Mouse (Mus musculus) midbrain, embryonic 16.5 days (tissue): ENCODE results near the gene Tigar. TPM values are rescaled to one million over a fixed set of nuclear protein-coding genes. Genes with fewer than 3 reads are reported as not detected.

Experiments
- ATAC-seq: fragments of 200-750 bp; cut with Nextera tagmentation; 2 replicates; pipeline ENCODE4 v1.8.0; 2017; ENCODE audit warnings: moderate TSS enrichment
- H3K27ac ChIP-seq: fragments of 300-500 bp; sonication (generic); 2 replicates; pipeline ENCODE4 v1.5.1; 2014; ENCODE audit warnings: mild to moderate bottlenecking, low read length, mixed read lengths
- H3K27me3 ChIP-seq: fragments of 300-500 bp; sonication (generic); 2 replicates; pipeline ENCODE4 v1.6.1; 2014; ENCODE audit warnings: low read depth, low read length, mixed read lengths; ENCODE audit not compliant: control insufficient read depth, insufficient read depth
- H3K36me3 ChIP-seq: fragments of 300-500 bp; sonication (generic); 2 replicates; pipeline ENCODE4 v1.6.1; 2014; ENCODE audit warnings: mild to moderate bottlenecking, low read length, moderate library complexity, mixed read lengths; ENCODE audit not compliant: control insufficient read depth, insufficient read depth
- H3K4me1 ChIP-seq: fragments of 300-500 bp; sonication (generic); 2 replicates; pipeline ENCODE4 v1.6.1; 2014; ENCODE audit warnings: mild to moderate bottlenecking, low read length, mixed read lengths; ENCODE audit not compliant: control insufficient read depth, insufficient read depth
- H3K4me2 ChIP-seq: fragments of 300-500 bp; sonication (generic); 2 replicates; pipeline ENCODE4 v1.6.1; 2014; ENCODE audit warnings: mild to moderate bottlenecking, low read length, mixed read lengths
- H3K4me3 ChIP-seq: fragments of 300-500 bp; sonication (generic); 2 replicates; pipeline ENCODE4 v1.5.1; 2014; ENCODE audit warnings: low read depth, mild to moderate bottlenecking, low read length, moderate library complexity, mixed read lengths
- H3K9ac ChIP-seq: fragments of 300-500 bp; sonication (generic); 2 replicates; pipeline ENCODE4 v1.6.1; 2014; ENCODE audit warnings: low read depth, low read length, mixed read lengths
- H3K9me3 ChIP-seq: fragments of 300-500 bp; sonication (generic); replicated peaks from 2 replicates; pipeline ENCODE4 v1.6.1; 2014; ENCODE audit warnings: mild to moderate bottlenecking, low read length, mixed read lengths; ENCODE audit not compliant: control insufficient read depth, poor library complexity, severe bottlenecking
- WGBS: fragments of 180-500 bp; shearing (Covaris S2); extraction: QIAGEN DNeasy Blood & Tissue Kit; methylation state at CpG from one replicate; pipeline ENCODE4 v1.1.7; 2014; 5-methylcytosine and 5-hydroxymethylcytosine counted together
- polyA plus RNA-seq: library from polyadenylated mRNA; unstranded; fragments of >200 nt; fragmentation: Nextera tagmentation; extraction: Ambion mirVana; gene quantifications from 2 replicates; pipeline ENCODE4 v1.2.1, GENCODE M21; 2015

Tigar gene
- polyA plus RNA-seq, 1 experiment from 2014 or later: 5.9 TPM

GRCm38 (mm10) chr6:127150663-127151564, 41.6 kb upstream of the Tigar start:
- Histone ChIP-seq H3K9ac (peak overlapping the region; percentile 59), H3K4me1 (peaks cover 62% of the 10 kb centered on the region), H3K27me3 (peaks cover 23% of the 10 kb centered on the region), H3K27ac (peak overlapping the region; percentile 44), H3K4me2 (peak overlapping the region; percentile 72), H3K36me3 (no peaks in the 10 kb centered on the region), H3K9me3 (no peaks in the 10 kb centered on the region), H3K4me3 (peak overlapping the region; percentile 46)
- 1% methylated on average over 29 of the region's 34 CpGs for whole genome bisulfite sequencing
- ATAC-seq: peak; percentile 2; the same call in 1 of the 2 replicates

- Histone ChIP-seq H3K27ac (peak overlapping the region; percentile 37; the same call in 1 of the 2 replicates), H3K4me1 (peaks cover 60% of the 10 kb centered on the region), H3K4me2 (peak overlapping the region; percentile 72), H3K9me3 (no peaks in the 10 kb centered on the region), H3K36me3 (no peaks in the 10 kb centered on the region), H3K27me3 (peaks cover 21% of the 10 kb centered on the region), H3K9ac (peak overlapping the region; percentile 59), H3K4me3 (peak overlapping the region; percentile 46)
- 0% methylated on average over 38 of the region's 38 CpGs for WGBS
- ATAC-seq: 0 out of 2 replicates have a peak, but pooled peaks have one; percentile 1
Measured at GRCm38 (mm10) chr6:127149944-127150662, 40.7 kb upstream of the Tigar start.

GRCm38 (mm10) chr6:127149303-127149943, 40.1 kb upstream of the Tigar start:
- no peaks in the 10 kb centered on the region for H3K9me3 ChIP-seq
- H3K27ac ChIP-seq: peak overlapping the region; percentile 37
- peaks cover 21% of the 10 kb centered on the region for H3K27me3 ChIP-seq
- no peaks in the 10 kb centered on the region for H3K36me3 ChIP-seq
- peak overlapping the region; percentile 72 for H3K4me2 ChIP-seq
- under 1% methylated on average over 30 of the region's 30 CpGs for WGBS
- peak overlapping the region; percentile 59 for H3K9ac ChIP-seq
- ATAC-seq: no peak
- H3K4me3 ChIP-seq: peak overlapping the region; percentile 46
- peaks cover 53% of the 10 kb centered on the region for H3K4me1 ChIP-seq

- no peak for ATAC-seq
- H3K27me3 ChIP-seq: peaks cover 16% of the 10 kb centered on the region
- 3% methylated on average over 20 of the region's 20 CpGs for WGBS
- peak overlapping the region; percentile 46 for H3K4me3 ChIP-seq
- no peak overlapping the region; the same call in 1 of the 2 replicates for H3K27ac ChIP-seq
- peaks cover 50% of the 10 kb centered on the region for H3K4me1 ChIP-seq
- no peaks in the 10 kb centered on the region for H3K9me3 ChIP-seq
- peak overlapping the region; percentile 72 for H3K4me2 ChIP-seq
- H3K9ac ChIP-seq: peak overlapping the region; percentile 59
- no peaks in the 10 kb centered on the region for H3K36me3 ChIP-seq
Measured at GRCm38 (mm10) chr6:127148526-127149302, 39.4 kb upstream of the Tigar start.

- 0% methylated on average over 4 of the region's 4 CpGs for WGBS
- H3K4me2 ChIP-seq: no peak overlapping the region
- no peaks in the 10 kb centered on the region for H3K9me3 ChIP-seq
- H3K27me3 ChIP-seq: peaks cover 7% of the 10 kb centered on the region; the same call in 1 of the 2 replicates
- no peak overlapping the region for H3K9ac ChIP-seq
- H3K27ac ChIP-seq: no peak overlapping the region
- H3K36me3 ChIP-seq: no peaks in the 10 kb centered on the region
- ATAC-seq: peak; percentile 33
- H3K4me1 ChIP-seq: peaks cover 39% of the 10 kb centered on the region
- H3K4me3 ChIP-seq: no peak overlapping the region
Measured at GRCm38 (mm10) chr6:127147665-127148064, 38.3 kb upstream of the Tigar start.

GRCm38 (mm10) chr6:127146322-127146947, 37.1 kb upstream of the Tigar start:
- no peak for ATAC-seq
- Histone ChIP-seq H3K9me3 (no peaks in the 10 kb centered on the region), H3K4me1 (peaks cover 29% of the 10 kb centered on the region), H3K27ac (no peak overlapping the region), H3K27me3 (peaks cover 5% of the 10 kb centered on the region; the same call in 1 of the 2 replicates), H3K9ac (no peak overlapping the region), H3K36me3 (no peaks in the 10 kb centered on the region), H3K4me2 (no peak overlapping the region), H3K4me3 (no peak overlapping the region)
- WGBS: 85% methylated on average over 3 of the region's 3 CpGs

GRCm38 (mm10) chr6:127145464-127146190, 36.3 kb upstream of the Tigar start:
- peaks cover 5% of the 10 kb centered on the region; the same call in 1 of the 2 replicates for H3K27me3 ChIP-seq
- peaks cover 21% of the 10 kb centered on the region for H3K4me1 ChIP-seq
- no peaks in the 10 kb centered on the region for H3K9me3 ChIP-seq
- H3K9ac ChIP-seq: no peak overlapping the region
- ATAC-seq: no peak
- no peak overlapping the region for H3K4me3 ChIP-seq
- H3K36me3 ChIP-seq: no peaks in the 10 kb centered on the region
- WGBS: 77% methylated on average over 20 of the region's 20 CpGs
- no peak overlapping the region for H3K27ac ChIP-seq
- no peak overlapping the region for H3K4me2 ChIP-seq
